Comparison of ENCODE assay signal across 9 mouse cellular contexts in the genomic region with DNA sequence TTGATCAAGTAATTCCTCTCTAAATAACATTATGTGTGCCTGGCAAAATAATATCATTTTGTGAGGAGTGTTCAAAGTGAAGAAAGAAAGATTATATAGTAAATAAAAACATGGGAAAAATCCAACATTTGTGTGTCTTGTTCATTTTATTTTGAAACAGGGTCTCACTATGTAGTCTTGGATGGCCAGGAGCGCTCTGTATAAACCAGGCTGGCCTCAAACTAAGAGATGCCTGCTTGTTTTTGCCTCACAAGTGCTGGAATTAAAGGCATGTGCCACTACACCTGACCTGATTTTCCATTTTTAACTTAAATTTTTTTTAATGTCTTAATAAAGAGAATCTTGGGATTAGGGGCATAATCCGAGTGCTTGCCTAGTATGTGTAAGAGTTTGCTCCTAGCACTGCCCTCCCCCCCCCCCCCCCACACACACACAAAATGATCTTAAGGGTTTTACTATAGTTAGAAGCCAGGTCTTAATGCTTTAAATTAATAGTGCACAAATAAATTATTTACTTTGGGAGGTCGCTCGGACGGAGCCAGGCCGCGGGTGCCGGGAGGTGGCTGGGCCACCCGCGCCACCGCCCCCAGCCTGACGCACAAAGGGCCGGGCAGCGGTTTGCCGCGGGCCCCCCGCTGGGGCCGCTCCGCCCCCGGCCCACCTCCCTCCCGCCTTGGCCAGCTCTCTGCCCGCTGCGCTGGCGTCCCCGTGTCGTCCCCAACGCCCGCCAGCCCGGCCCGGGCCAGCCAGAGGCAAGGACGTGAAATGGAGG.
DNase-seq lines count a peak whose midpoint lies in the region; ATAC-seq lines count a peak whose summit lies in the region.
"Had no signal": no experiment of that assay in that cellular context is flagged by ENCODE, and none has a peak within 500 bp of the region (broad histone marks: within the 10 kb centered on the region; RNA-seq: fewer than 3 reads in every experiment).

No protein-coding gene starts in this region.

- H3K27ac ChIP-seq in limb, embryonic 12.5 days: no peak overlapping the region
- no peak overlapping the region for H3K27ac ChIP-seq in stomach, embryonic 14.5 days (ENCODE audit: low read length)

- peak overlapping the region; percentile 83 for H3K4me2 ChIP-seq in limb, embryonic 12.5 days
- H3K4me2 ChIP-seq in stomach, embryonic 14.5 days (replicated peaks; ENCODE audit: low read depth, low read length): peak overlapping the region; percentile 81

- H3K9me3 ChIP-seq in megakaryocyte, embryonic 14.5 days: peaks cover 10% of the 10 kb centered on the region
- peaks cover 6% of the 10 kb centered on the region; the same call in 1 of the 2 replicates for H3K9me3 ChIP-seq in limb, embryonic 12.5 days
- no peaks in the 10 kb centered on the region for H3K9me3 ChIP-seq in stomach, embryonic 14.5 days (ENCODE audit: control insufficient read depth, low read depth, low read length)

- H3K9ac ChIP-seq in limb, embryonic 12.5 days (replicated peaks): peak overlapping the region; percentile 62
- H3K9ac ChIP-seq in stomach, embryonic 14.5 days (replicated peaks; ENCODE audit: low read depth, low read length): 0 out of 2 replicates have a peak overlapping the region, but pooled peaks have one; percentile 28

- peak overlapping the region; percentile 46 for H3K4me3 ChIP-seq in megakaryocyte, embryonic 14.5 days (replicated peaks)
- peak overlapping the region; percentile 44 for H3K4me3 ChIP-seq in limb, embryonic 12.5 days (replicated peaks)
- H3K4me3 ChIP-seq in stomach, embryonic 14.5 days (ENCODE audit: low read depth, low read length): peak overlapping the region; percentile 34
- H3K4me3 ChIP-seq: myocyte had no signal

- whole genome bisulfite sequencing in limb, embryonic 12.5 days: 6% methylated on average over 28 of the region's 31 CpGs
- WGBS in stomach, embryonic 14.5 days: 6% methylated on average over 31 of the region's 31 CpGs

- H3K4me1 ChIP-seq in megakaryocyte, embryonic 14.5 days: peaks cover 4% of the 10 kb centered on the region
- 0 out of 2 replicates have a peak, but pooled peaks cover 4% of the 10 kb centered on the region for H3K4me1 ChIP-seq in limb, embryonic 12.5 days (replicated peaks)
- no peaks in the 10 kb centered on the region for H3K4me1 ChIP-seq in stomach, embryonic 14.5 days (ENCODE audit: control insufficient read depth, insufficient read depth, low read length)

- no peak for ATAC-seq in cerebellum, adult (ENCODE audit: insufficient number of reproducible peaks, low FRiP score, low TSS enrichment)
- no peak for ATAC-seq in megakaryocyte, adult 5-6 weeks (ENCODE audit: poor library complexity, severe bottlenecking)
- ATAC-seq in limb, embryonic 12.5 days (ENCODE audit: insufficient number of reproducible peaks, insufficient read depth, low FRiP score, low TSS enrichment, low read depth): no peak
- no peak for ATAC-seq in stomach, embryonic 14.5 days (ENCODE audit: insufficient number of reproducible peaks, insufficient read depth, low FRiP score, low read depth)

- H3K36me3 ChIP-seq in megakaryocyte, embryonic 14.5 days (replicated peaks; ENCODE audit: low read length): no peaks in the 10 kb centered on the region
- no peaks in the 10 kb centered on the region for H3K36me3 ChIP-seq in limb, embryonic 12.5 days
- H3K36me3 ChIP-seq in stomach, embryonic 14.5 days (ENCODE audit: control insufficient read depth, insufficient read depth, low read length): no peaks in the 10 kb centered on the region

- DNase-seq in cerebellum, postnatal 14 days: peak; percentile 36 to 44
- no peak for DNase-seq in spleen, adult 12 weeks (ENCODE audit: low spot score)
- no peak for DNase-seq in frontal cortex, postnatal 25 days (ENCODE audit: low spot score in 2 of 2)

- H3K27me3 ChIP-seq in megakaryocyte, embryonic 14.5 days (replicated peaks): peaks cover 10% of the 10 kb centered on the region
- 0 out of 2 replicates have a peak, but pooled peaks cover 4% of the 10 kb centered on the region for H3K27me3 ChIP-seq in limb, embryonic 12.5 days
- H3K27me3 ChIP-seq in stomach, embryonic 14.5 days (ENCODE audit: control insufficient read depth, insufficient read depth, low read length): no peaks in the 10 kb centered on the region

Comparison
In these comparisons a context has a peak if more than half of its experiments do, and no peak if none do; other contexts are left out.
1. DNase-seq: peak in cerebellum, postnatal 14 days (2 of 2); none in spleen, adult 12 weeks (single experiment) and frontal cortex, postnatal 25 days (0 of 2).
2. Peak in every context shown above with its lines, with median percentiles within 50 percentile points of each other: H3K4me3 ChIP-seq.